Comparison of ENCODE assay signal across 8 mouse cellular contexts in the genomic region with DNA sequence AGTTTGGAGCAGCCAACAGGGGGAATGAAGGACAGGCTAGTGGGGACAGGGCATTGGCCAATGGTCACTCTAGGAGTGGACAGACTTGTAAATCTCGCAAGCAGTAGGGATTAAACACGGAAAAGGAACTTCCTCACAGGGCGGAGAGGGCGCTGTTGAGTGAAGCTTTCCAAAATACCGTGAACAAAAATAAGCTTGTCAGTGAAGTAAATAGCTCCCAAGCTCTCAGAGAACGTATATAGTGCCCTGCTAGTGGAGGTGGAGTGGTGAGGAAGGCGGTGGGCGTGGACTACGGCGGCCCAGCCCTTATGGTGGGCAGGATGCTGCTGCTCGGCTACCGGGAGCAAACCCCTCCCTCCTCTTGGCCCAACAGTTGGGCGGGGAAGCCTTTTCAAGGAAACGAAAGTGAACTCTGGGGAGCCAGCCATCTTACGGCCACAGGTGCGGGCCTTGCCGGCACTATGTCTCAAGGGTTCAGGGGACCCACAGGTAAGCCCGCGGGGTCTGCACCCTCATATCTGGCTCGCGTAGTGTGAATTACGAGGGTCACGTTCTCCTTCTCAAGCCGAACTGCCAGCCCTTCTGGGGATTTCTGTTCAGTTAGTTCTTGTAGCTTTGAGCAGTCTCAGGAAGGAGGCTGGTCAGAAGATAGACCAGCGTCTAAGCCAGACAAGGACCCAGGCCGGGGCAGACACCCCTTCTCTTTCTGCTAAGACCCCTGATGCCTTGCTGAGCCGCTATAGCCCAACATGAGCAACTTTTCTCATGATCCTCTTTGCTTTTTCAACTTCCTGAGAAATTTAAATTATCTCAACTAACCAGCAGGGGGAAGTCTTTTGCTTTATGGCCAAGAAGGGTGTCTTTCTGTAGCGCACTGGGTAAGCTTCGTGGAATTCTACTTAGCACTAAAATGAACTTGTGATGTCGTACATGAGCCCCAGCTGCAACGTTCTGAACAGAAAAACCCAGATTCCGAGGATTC. TPM values are rescaled to one million over a fixed set of nuclear protein-coding genes. Genes with fewer than 3 reads are reported as not detected.
DNase-seq lines count a peak whose midpoint lies in the region; ATAC-seq and TF ChIP-seq lines count a peak whose summit lies in the region.

No protein-coding gene starts in this region.

- under 1% methylated on average over 32 of the region's 32 CpGs for WGBS in intestine, embryonic 14.5 days
- WGBS in limb, embryonic 14.5 days, result 2% methylated on average over 32 of the region's 32 CpGs
- WGBS in midbrain, embryonic 15.5 days, result 4% methylated on average over 32 of the region's 32 CpGs

- no peaks in the 10 kb centered on the region for H3K27me3 ChIP-seq in intestine, embryonic 14.5 days (replicated peaks; ENCODE audit: control insufficient read depth, insufficient read depth, low read length)
- no peaks in the 10 kb centered on the region for H3K27me3 ChIP-seq in limb, embryonic 14.5 days (ENCODE audit: control insufficient read depth, insufficient read depth, low read length)
- no peaks in the 10 kb centered on the region for H3K27me3 ChIP-seq in midbrain, embryonic 15.5 days (replicated peaks)

- peak overlapping the region; percentile 52 for H3K9ac ChIP-seq in intestine, embryonic 14.5 days (ENCODE audit: low read length)
- peak overlapping the region; percentile 63 for H3K9ac ChIP-seq in limb, embryonic 14.5 days (ENCODE audit: low read depth, low read length, severe bottlenecking)
- peak overlapping the region; percentile 23 for H3K9ac ChIP-seq in midbrain, embryonic 15.5 days

- ATAC-seq in intestine, embryonic 14.5 days (replicated peaks; ENCODE audit: low FRiP score, low TSS enrichment, low read depth), result peak; percentile 90
- peak; percentile 85 for ATAC-seq in limb, embryonic 14.5 days (ENCODE audit: low FRiP score, low read depth)
- peak; percentile 75 for ATAC-seq in midbrain, embryonic 15.5 days (replicated peaks)

- intact Hi-C loops in gastrocnemius, postnatal 36 days (cut with DNase I), result loop anchor here (2.0 to 5.0 kb wide), 2 partner anchors 40 to 127 kb away; no protein-coding TSS in a partner anchor

- H3K9me3 ChIP-seq in intestine, embryonic 14.5 days (ENCODE audit: control insufficient read depth, low read length), result no peaks in the 10 kb centered on the region
- H3K9me3 ChIP-seq in limb, embryonic 14.5 days (ENCODE audit: control insufficient read depth, low read length), result no peaks in the 10 kb centered on the region
- no peaks in the 10 kb centered on the region for H3K9me3 ChIP-seq in midbrain, embryonic 15.5 days

- no peak for TF ChIP-seq POLR2A in limb, embryonic 14.5 days (IDR thresholded peaks at IDR 0.05; ENCODE audit: borderline replicate concordance, extremely low read depth, insufficient read depth, insufficient read length)

- peaks cover 3% of the 10 kb centered on the region for H3K36me3 ChIP-seq in intestine, embryonic 14.5 days (ENCODE audit: control insufficient read depth, insufficient read depth, low read length)
- 0 out of 2 replicates have a peak, but pooled peaks cover 2% of the 10 kb centered on the region for H3K36me3 ChIP-seq in limb, embryonic 14.5 days (ENCODE audit: control insufficient read depth, insufficient read depth, low read length)
- H3K36me3 ChIP-seq in midbrain, embryonic 15.5 days (replicated peaks), result no peaks in the 10 kb centered on the region

- H3K27ac ChIP-seq in intestine, embryonic 14.5 days (ENCODE audit: low read depth), result peak overlapping the region; percentile 51; the same call in 1 of the 2 replicates
- H3K27ac ChIP-seq in limb, embryonic 14.5 days (replicated peaks; ENCODE audit: low read depth, low read length), result peak overlapping the region; percentile 63
- H3K27ac ChIP-seq in midbrain, embryonic 15.5 days, result no peak overlapping the region

- peaks cover 7% of the 10 kb centered on the region; the same call in 1 of the 2 replicates for H3K4me1 ChIP-seq in intestine, embryonic 14.5 days (replicated peaks; ENCODE audit: control insufficient read depth, insufficient read depth, low read length)
- peaks cover 8% of the 10 kb centered on the region for H3K4me1 ChIP-seq in limb, embryonic 14.5 days (ENCODE audit: control insufficient read depth, insufficient read depth, low read length)
- peaks cover 20% of the 10 kb centered on the region for H3K4me1 ChIP-seq in midbrain, embryonic 15.5 days

- peak overlapping the region; percentile 77 for H3K4me2 ChIP-seq in intestine, embryonic 14.5 days (ENCODE audit: low read length)
- peak overlapping the region; percentile 92 for H3K4me2 ChIP-seq in limb, embryonic 14.5 days (replicated peaks; ENCODE audit: low read depth, low read length, severe bottlenecking)
- H3K4me2 ChIP-seq in midbrain, embryonic 15.5 days, result peak overlapping the region; percentile 50

- peak; percentile 88 for DNase-seq in 3134 (ENCODE audit: extremely low read depth, insufficient read length, low spot score)
- DNase-seq in adrenal gland, adult 18-20 months (ENCODE audit: low spot score in 2 of 2), result peak; percentile 71 to 78
- peak; percentile 79 for DNase-seq in embryo, embryonic 11 days
- DNase-seq in gastrocnemius, postnatal 36 days, result peak; percentile 75 to 83
- DNase-seq in intestine, embryonic 14.5 days (ENCODE audit: low spot score), result peak; percentile 83
- DNase-seq in limb, embryonic 14.5 days (ENCODE audit: low spot score), result peak; percentile 85
- DNase-seq in spleen, postnatal 10 days (ENCODE audit: low spot score in 2 of 2), result peak; percentile 85 to 93

- peak overlapping the region; percentile 73 for H3K4me3 ChIP-seq in intestine, embryonic 14.5 days (ENCODE audit: low read depth, low read length)
- peak overlapping the region; percentile 57 for H3K4me3 ChIP-seq in limb, embryonic 14.5 days (replicated peaks; ENCODE audit: low read length)
- H3K4me3 ChIP-seq in midbrain, embryonic 15.5 days, result peak overlapping the region; percentile 34

RNA-seq across cellular contexts. Expression of gene Adar, which starts 15.8 kb away (rescaled TPM):
- 10 to 100 TPM; 28.6 to 29.7 TPM for total RNA-seq in adrenal gland, adult 18-20 months (2021)
- total RNA-seq in gastrocnemius, postnatal 36 days (2021), result 1 to 10 TPM; 3.2 to 3.3 TPM
- 13.4 and 14.5 TPM in 2 replicates for polyA plus RNA-seq in intestine, embryonic 14.5 days (2014; fragmentation: Nextera tagmentation; extraction: Ambion mirVana)
- polyA plus RNA-seq in limb, embryonic 14.5 days (2012; rRNA removed), result 29.3 and 31.8 TPM in 2 replicates
- 10.8 and 14.7 TPM in 2 replicates for polyA plus RNA-seq in limb, embryonic 14.5 days (2014; fragmentation: Nextera tagmentation; extraction: Ambion mirVana)
- 33.3 and 33.4 TPM in 2 replicates for polyA plus RNA-seq in midbrain, embryonic 15.5 days (2015; fragmentation: Nextera tagmentation; extraction: Ambion mirVana)

RNA-seq across cellular contexts. Expression of gene Chrnb2, which starts 33.8 kb away (rescaled TPM):
- total RNA-seq in adrenal gland, adult 18-20 months (2021), result 1 to 10 TPM; 4.4 to 4.7 TPM
- total RNA-seq in gastrocnemius, postnatal 36 days (2021), result under 1 TPM; 0.08 to 0.10 TPM
- 2.6 TPM in 2 replicates for polyA plus RNA-seq in intestine, embryonic 14.5 days (2014; fragmentation: Nextera tagmentation; extraction: Ambion mirVana)
- polyA plus RNA-seq in limb, embryonic 14.5 days (2012; rRNA removed), result 0.43 and 0.64 TPM in 2 replicates
- polyA plus RNA-seq in limb, embryonic 14.5 days (2014; fragmentation: Nextera tagmentation; extraction: Ambion mirVana), result 0.37 and 0.55 TPM in 2 replicates
- polyA plus RNA-seq in midbrain, embryonic 15.5 days (2015; fragmentation: Nextera tagmentation; extraction: Ambion mirVana), result 31.6 and 33.4 TPM in 2 replicates

RNA-seq across cellular contexts. Expression of gene Ube2q1, which starts 42.8 kb away (rescaled TPM):
- total RNA-seq in adrenal gland, adult 18-20 months (2021), result 10 to 100 TPM; 54.5 to 65.8 TPM
- total RNA-seq in gastrocnemius, postnatal 36 days (2021), result 10 to 100 TPM; 12.5 to 13.7 TPM
- polyA plus RNA-seq in intestine, embryonic 14.5 days (2014; fragmentation: Nextera tagmentation; extraction: Ambion mirVana), result 21.3 and 21.9 TPM in 2 replicates
- 45.8 and 47.0 TPM in 2 replicates for polyA plus RNA-seq in limb, embryonic 14.5 days (2012; rRNA removed)
- 24.0 TPM in 2 replicates for polyA plus RNA-seq in limb, embryonic 14.5 days (2014; fragmentation: Nextera tagmentation; extraction: Ambion mirVana)
- polyA plus RNA-seq in midbrain, embryonic 15.5 days (2015; fragmentation: Nextera tagmentation; extraction: Ambion mirVana), result 13.4 and 13.8 TPM in 2 replicates
